Mouse (Mus musculus): ENCODE measurements around the gene Alkal2. TPM values are rescaled to one million over a fixed set of nuclear protein-coding genes. Genes with fewer than 3 reads are reported as not detected.

The Alkal2 gene
- polyA plus RNA-seq (2015; fragmentation: Nextera tagmentation; extraction: Ambion mirVana), result 0.43 and 0.58 TPM in 2 replicates

DNA sequence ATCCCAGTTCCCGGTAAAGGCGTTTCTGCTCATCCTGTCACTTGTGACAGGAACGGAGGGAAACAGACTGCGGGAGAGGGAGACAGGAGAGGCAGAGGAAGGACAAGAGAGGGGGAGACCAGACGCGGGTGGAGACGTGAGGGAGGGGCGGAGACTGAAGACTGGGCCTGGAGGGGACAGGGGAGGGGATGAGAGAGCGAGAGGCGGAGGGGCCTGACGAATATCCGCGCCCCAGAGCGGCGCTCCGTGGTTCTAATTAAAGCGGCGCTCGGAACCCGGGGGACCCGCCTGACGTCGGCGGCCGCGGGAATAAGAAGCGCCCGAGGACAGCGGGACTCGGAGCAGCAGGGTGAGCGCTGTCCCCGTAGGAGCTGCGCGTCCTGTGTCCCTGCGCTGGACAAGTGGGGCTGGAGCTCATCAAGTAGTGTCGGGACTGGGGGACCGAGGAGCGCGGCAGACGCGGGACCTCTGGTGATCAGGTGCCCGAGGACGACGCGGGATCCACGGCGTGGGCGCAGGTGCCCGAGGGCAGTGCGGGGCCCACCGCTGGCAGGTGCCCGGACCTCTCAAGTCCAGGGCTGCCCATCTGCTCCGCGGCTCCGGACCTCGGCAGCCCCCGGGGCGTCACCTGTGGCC lies at the start of gene Alkal2:
Gene Alkal2 (plus strand): TSS at position 337 of the 636 bp plus-strand sequence.
- peak within 1 kb of the TSS; percentile 23; the same call in 1 of the 2 replicates for H3K9ac ChIP-seq (ENCODE audit: low read depth, low read length)
- H3K27ac ChIP-seq, result no peak within 1 kb of the TSS
- peak within 1 kb of the TSS; percentile 47 for H3K4me3 ChIP-seq (replicated peaks; ENCODE audit: low read depth, low read length)
- DNase-seq (ENCODE audit: low spot score) (peak; percentile 28), ATAC-seq (replicated peaks; ENCODE audit: low FRiP score, low read depth) (no peak)
- H3K4me2 ChIP-seq (ENCODE audit: low read length), result peak within 1 kb of the TSS; percentile 95
- H3K36me3 ChIP-seq (ENCODE audit: insufficient read depth, low read length), result no peaks in the 10 kb centered on the region
- under 1% methylated on average over 57 of the region's 58 CpGs for WGBS
- no peaks in the 10 kb centered on the region for H3K9me3 ChIP-seq (replicated peaks; ENCODE audit: low read length)
- no peak for TF ChIP-seq CTCF (IDR thresholded peaks at IDR 0.05; ENCODE audit: low read depth)
- peaks cover 36% of the 10 kb centered on the region for H3K27me3 ChIP-seq (ENCODE audit: insufficient read depth, low read length)
- H3K4me1 ChIP-seq (replicated peaks; ENCODE audit: insufficient read depth, low read length), result no peaks in the 10 kb centered on the region; the same call in 1 of the 2 replicates

DNA sequence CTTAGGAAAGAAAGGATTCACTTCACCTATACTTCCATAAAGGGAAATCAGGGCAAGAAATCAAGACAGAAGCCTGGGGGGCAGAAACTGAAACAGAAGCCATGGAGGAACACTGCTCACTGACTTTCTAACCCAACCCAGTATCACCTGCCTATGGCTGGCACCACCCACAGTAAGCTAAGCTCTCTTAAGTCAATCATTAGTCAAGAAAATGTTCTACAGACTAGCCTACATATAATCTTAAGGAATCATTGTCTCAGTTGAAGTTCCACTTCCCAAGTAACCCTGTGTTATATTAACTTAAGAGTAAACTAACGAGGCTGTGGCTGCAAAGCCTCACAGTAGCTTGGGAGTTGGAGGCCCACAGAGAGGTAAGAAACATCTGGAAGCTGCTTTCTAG lies 35.6 kb upstream of the Alkal2 start:
- Histone ChIP-seq H3K4me3 (replicated peaks; ENCODE audit: low read depth, low read length) (no peak overlapping the region), H3K9ac (ENCODE audit: low read depth, low read length) (no peak overlapping the region), H3K4me1 (replicated peaks; ENCODE audit: insufficient read depth, low read length) (no peaks in the 10 kb centered on the region), H3K9me3 (replicated peaks; ENCODE audit: low read length) (no peaks in the 10 kb centered on the region), H3K27ac (no peak overlapping the region), H3K27me3 (ENCODE audit: insufficient read depth, low read length) (no peaks in the 10 kb centered on the region), H3K4me2 (ENCODE audit: low read length) (no peak overlapping the region), H3K36me3 (ENCODE audit: insufficient read depth, low read length) (no peaks in the 10 kb centered on the region)
- WGBS, result 52% methylated on average over 1 of the region's 1 CpGs
- ATAC-seq (replicated peaks; ENCODE audit: low FRiP score, low read depth) (peak; percentile 95), DNase-seq (ENCODE audit: low spot score) (peak; percentile 44)
- TF ChIP-seq CTCF (IDR thresholded peaks at IDR 0.05; ENCODE audit: low read depth), result no peak

DNA sequence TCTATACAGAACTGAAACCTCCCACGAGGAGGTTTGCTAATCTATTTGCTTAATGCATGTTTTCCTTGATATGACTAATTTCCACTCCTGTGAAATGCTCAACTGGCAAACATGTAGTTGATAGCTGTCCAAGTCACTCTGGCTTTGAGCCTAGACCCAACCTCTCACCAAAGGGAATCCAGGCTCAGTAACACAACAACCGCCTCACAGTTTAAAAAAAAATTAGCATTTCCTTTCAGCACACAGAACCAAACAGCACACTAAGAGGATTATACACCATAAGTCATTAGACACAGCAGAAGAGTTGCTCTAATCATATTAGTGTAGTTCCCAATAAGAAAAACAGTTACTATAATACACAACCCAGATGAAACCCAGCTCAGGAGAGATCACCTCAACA lies 33.2 kb upstream of the Alkal2 start:
- Histone ChIP-seq H3K4me2 (ENCODE audit: low read length) (no peak overlapping the region), H3K9ac (ENCODE audit: low read depth, low read length) (no peak overlapping the region), H3K27me3 (ENCODE audit: insufficient read depth, low read length) (no peaks in the 10 kb centered on the region), H3K36me3 (ENCODE audit: insufficient read depth, low read length) (no peaks in the 10 kb centered on the region), H3K4me3 (replicated peaks; ENCODE audit: low read depth, low read length) (no peak overlapping the region), H3K4me1 (replicated peaks; ENCODE audit: insufficient read depth, low read length) (no peaks in the 10 kb centered on the region), H3K27ac (no peak overlapping the region), H3K9me3 (replicated peaks; ENCODE audit: low read length) (no peaks in the 10 kb centered on the region)
- TF ChIP-seq CTCF (IDR thresholded peaks at IDR 0.05; ENCODE audit: low read depth), result no peak
- ATAC-seq (replicated peaks; ENCODE audit: low FRiP score, low read depth) (no peak), DNase-seq (ENCODE audit: low spot score) (no peak)
- WGBS, result 59% methylated on average over 2 of the region's 2 CpGs

DNA sequence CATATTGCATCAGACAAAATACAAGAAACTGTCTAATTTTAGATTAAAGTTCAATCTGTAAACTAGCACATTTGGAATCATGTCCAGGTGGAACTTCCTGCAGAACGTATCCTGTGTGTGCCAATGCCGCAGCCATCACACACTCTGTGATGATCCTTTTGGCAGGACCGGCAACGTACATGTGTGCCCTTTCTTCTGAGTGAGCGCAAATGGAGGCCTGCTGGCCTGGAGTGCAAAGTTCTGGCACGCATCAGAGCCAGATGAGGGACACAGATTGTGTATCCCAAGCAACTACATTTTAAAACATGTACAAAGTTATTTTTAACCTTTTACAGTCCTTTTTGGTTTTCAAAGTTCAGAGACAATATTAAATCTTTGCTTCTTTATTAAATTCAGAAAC lies 32.3 kb upstream of the Alkal2 start:
- TF ChIP-seq CTCF (IDR thresholded peaks at IDR 0.05; ENCODE audit: low read depth), result no peak
- Histone ChIP-seq H3K9me3 (replicated peaks; ENCODE audit: low read length) (no peaks in the 10 kb centered on the region), H3K4me3 (replicated peaks; ENCODE audit: low read depth, low read length) (no peak overlapping the region), H3K9ac (ENCODE audit: low read depth, low read length) (no peak overlapping the region), H3K4me2 (ENCODE audit: low read length) (no peak overlapping the region), H3K36me3 (ENCODE audit: insufficient read depth, low read length) (no peaks in the 10 kb centered on the region), H3K27ac (no peak overlapping the region), H3K27me3 (ENCODE audit: insufficient read depth, low read length) (no peaks in the 10 kb centered on the region), H3K4me1 (replicated peaks; ENCODE audit: insufficient read depth, low read length) (no peaks in the 10 kb centered on the region)
- no peak for DNase-seq (ENCODE audit: low spot score)
- ATAC-seq (replicated peaks; ENCODE audit: low FRiP score, low read depth), result no peak
- 83% methylated on average over 6 of the region's 6 CpGs for WGBS

DNA sequence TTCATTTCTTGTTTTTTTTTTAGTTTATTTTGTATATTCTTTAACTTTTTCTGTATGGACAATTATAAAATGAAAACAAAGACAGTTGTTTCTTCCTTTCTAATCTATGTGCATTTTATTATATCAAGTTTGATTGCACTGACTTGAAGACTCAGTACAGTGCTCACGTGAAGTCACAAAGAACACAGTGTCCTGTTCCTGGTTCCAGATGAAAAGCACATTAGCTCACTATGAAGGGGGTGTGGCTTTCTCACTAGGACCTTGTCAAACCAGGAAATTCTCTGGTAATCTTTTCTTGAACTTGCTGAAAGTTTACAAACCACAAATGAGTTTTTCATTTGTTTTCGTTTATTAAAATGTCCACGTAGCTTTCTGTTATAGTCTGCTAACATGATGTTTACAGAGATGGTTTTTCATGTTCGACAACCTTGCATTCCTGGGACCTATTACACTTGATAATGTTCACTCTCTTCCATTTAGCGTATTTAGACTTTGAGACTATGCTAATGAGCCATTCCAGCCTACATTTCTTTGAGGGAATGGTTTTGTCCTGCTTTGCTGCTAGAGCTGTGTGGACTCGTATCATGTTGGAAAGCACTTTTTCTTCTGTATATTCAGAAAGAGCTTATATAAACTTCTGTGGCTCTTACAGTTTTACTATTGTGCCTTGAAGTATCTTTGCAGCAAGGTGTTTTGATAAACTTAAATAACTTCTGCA lies 28.5 kb upstream of the Alkal2 start:
- no peak for TF ChIP-seq CTCF (IDR thresholded peaks at IDR 0.05; ENCODE audit: low read depth)
- DNase-seq (ENCODE audit: low spot score) (peak; percentile 14), ATAC-seq (replicated peaks; ENCODE audit: low FRiP score, low read depth) (peak; percentile 65; the same call in 1 of the 2 replicates)

DNA sequence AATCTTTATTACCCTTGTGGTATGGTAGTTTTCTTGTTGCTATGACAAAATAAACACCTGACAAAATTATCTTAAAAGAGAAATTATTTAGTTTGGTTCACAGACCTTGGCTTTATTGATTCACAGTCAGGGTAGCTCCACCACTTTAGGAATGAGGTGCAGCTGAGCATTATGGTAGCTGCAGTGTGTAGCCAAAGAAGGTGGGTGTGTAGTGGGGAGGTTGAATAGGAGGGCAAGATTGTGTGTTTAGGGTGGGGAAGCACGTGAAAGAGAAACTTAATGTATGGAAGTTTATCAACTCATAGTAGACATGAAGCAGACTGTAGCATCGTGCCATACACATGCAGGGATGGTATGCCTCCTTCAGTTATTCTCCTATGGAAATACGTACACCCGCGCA lies 27.9 kb upstream of the Alkal2 start:
- H3K9ac ChIP-seq (ENCODE audit: low read depth, low read length), result no peak overlapping the region
- no peak overlapping the region for H3K27ac ChIP-seq
- no peaks in the 10 kb centered on the region for H3K4me1 ChIP-seq (replicated peaks; ENCODE audit: insufficient read depth, low read length)
- H3K4me3 ChIP-seq (replicated peaks; ENCODE audit: low read depth, low read length), result no peak overlapping the region
- 89% methylated on average over 5 of the region's 5 CpGs for WGBS
- DNase-seq (ENCODE audit: low spot score), result no peak
- no peak for TF ChIP-seq CTCF (IDR thresholded peaks at IDR 0.05; ENCODE audit: low read depth)
- no peaks in the 10 kb centered on the region for H3K27me3 ChIP-seq (ENCODE audit: insufficient read depth, low read length)
- no peaks in the 10 kb centered on the region for H3K9me3 ChIP-seq (replicated peaks; ENCODE audit: low read length)
- no peaks in the 10 kb centered on the region for H3K36me3 ChIP-seq (ENCODE audit: insufficient read depth, low read length)
- H3K4me2 ChIP-seq (ENCODE audit: low read length), result no peak overlapping the region
- no peak for ATAC-seq (replicated peaks; ENCODE audit: low FRiP score, low read depth)

More for the DNA sequence above, 28.5 kb upstream of the Alkal2 start:
- H3K4me3 ChIP-seq (replicated peaks; ENCODE audit: low read depth, low read length), result no peak overlapping the region
- no peaks in the 10 kb centered on the region for H3K36me3 ChIP-seq (ENCODE audit: insufficient read depth, low read length)
- H3K27me3 ChIP-seq (ENCODE audit: insufficient read depth, low read length), result no peaks in the 10 kb centered on the region
- no peaks in the 10 kb centered on the region for H3K4me1 ChIP-seq (replicated peaks; ENCODE audit: insufficient read depth, low read length)
- no peak overlapping the region for H3K27ac ChIP-seq
- WGBS, result 69% methylated on average over 6 of the region's 6 CpGs
- no peak overlapping the region for H3K9ac ChIP-seq (ENCODE audit: low read depth, low read length)
- H3K9me3 ChIP-seq (replicated peaks; ENCODE audit: low read length), result no peaks in the 10 kb centered on the region
- no peak overlapping the region for H3K4me2 ChIP-seq (ENCODE audit: low read length)

Measured in kidney, postnatal 0 days (tissue).